Mouse (Mus musculus): Measurements from ENCODE around the gene Bbip1. TPM values are rescaled to one million over a fixed set of nuclear protein-coding genes. Genes with fewer than 3 reads are reported as not detected.

Gene Bbip1
- total and polyA plus RNA-seq, 2 experiments from 2014 or later, result 138 to 196 TPM

- Histone ChIP-seq H3K4me2 (ENCODE audit: low read depth) (peak overlapping the region; percentile 50), H3K9ac (peak overlapping the region; percentile 83), H3K4me1 (ENCODE audit: insufficient read depth) (peaks cover 13% of the 10 kb centered on the region), H3K9me3 (ENCODE audit: low read length) (no peaks in the 10 kb centered on the region), H3K27me3 (ENCODE audit: insufficient read depth, low read length) (no peaks in the 10 kb centered on the region), H3K4me3 (ENCODE audit: low read depth, low read length) (peak overlapping the region; percentile 65), H3K27ac (ENCODE audit: low read depth, low read length) (peak overlapping the region; percentile 91), H3K36me3 (ENCODE audit: insufficient read depth) (no peaks in the 10 kb centered on the region)
- DNase-seq (no peak), ATAC-seq (peak; percentile 49)
- WGBS, result 0% methylated on average over 28 of the region's 47 CpGs
- TF ChIP-seq CTCF (IDR thresholded peaks at IDR 0.05; ENCODE audit: low read depth), result no peak
These were observed 351 bp upstream of the Bbip1 start for GRCm38 (mm10) chr19:53944786-53945169.

GRCm38 (mm10) chr19:53942342-53942741 lies 2.1 kb downstream of the Bbip1 start:
- no peak for DNase-seq
- Histone ChIP-seq H3K27ac (ENCODE audit: low read depth, low read length) (no peak overlapping the region), H3K9me3 (ENCODE audit: low read length) (no peaks in the 10 kb centered on the region), H3K27me3 (ENCODE audit: insufficient read depth, low read length) (no peaks in the 10 kb centered on the region), H3K4me3 (ENCODE audit: low read depth, low read length) (no peak overlapping the region), H3K4me1 (ENCODE audit: insufficient read depth) (peaks cover 12% of the 10 kb centered on the region), H3K9ac (no peak overlapping the region), H3K4me2 (ENCODE audit: low read depth) (no peak overlapping the region), H3K36me3 (ENCODE audit: insufficient read depth) (peaks cover 9% of the 10 kb centered on the region)
- no peak for TF ChIP-seq CTCF (IDR thresholded peaks at IDR 0.05; ENCODE audit: low read depth)
- 93% methylated on average over 2 of the region's 2 CpGs for WGBS
- ATAC-seq, result no peak

- Histone ChIP-seq H3K4me1 (ENCODE audit: insufficient read depth) (peaks cover 6% of the 10 kb centered on the region), H3K27ac (ENCODE audit: low read depth, low read length) (no peak overlapping the region), H3K9me3 (ENCODE audit: low read length) (no peaks in the 10 kb centered on the region), H3K4me2 (ENCODE audit: low read depth) (no peak overlapping the region), H3K4me3 (ENCODE audit: low read depth, low read length) (no peak overlapping the region), H3K27me3 (ENCODE audit: insufficient read depth, low read length) (no peaks in the 10 kb centered on the region), H3K9ac (no peak overlapping the region), H3K36me3 (ENCODE audit: insufficient read depth) (peaks cover 15% of the 10 kb centered on the region)
- DNase-seq (no peak), ATAC-seq (no peak)
- TF ChIP-seq CTCF (IDR thresholded peaks at IDR 0.05; ENCODE audit: low read depth), result no peak
- WGBS, result 72% methylated on average over 4 of the region's 4 CpGs
These were observed 3.3 kb downstream of the Bbip1 start for GRCm38 (mm10) chr19:53941139-53941538.

GRCm38 (mm10) chr19:53939467-53939866 lies 5.0 kb downstream of the Bbip1 start:
- Histone ChIP-seq H3K4me2 (ENCODE audit: low read depth) (no peak overlapping the region), H3K27me3 (ENCODE audit: insufficient read depth, low read length) (no peaks in the 10 kb centered on the region), H3K9me3 (ENCODE audit: low read length) (no peaks in the 10 kb centered on the region), H3K9ac (no peak overlapping the region), H3K4me3 (ENCODE audit: low read depth, low read length) (no peak overlapping the region), H3K4me1 (ENCODE audit: insufficient read depth) (0 out of 2 replicates have a peak, but pooled peaks cover 4% of the 10 kb centered on the region), H3K36me3 (ENCODE audit: insufficient read depth) (peaks cover 15% of the 10 kb centered on the region), H3K27ac (ENCODE audit: low read depth, low read length) (no peak overlapping the region)
- no peak for TF ChIP-seq CTCF (IDR thresholded peaks at IDR 0.05; ENCODE audit: low read depth)
- no peak for DNase-seq
- WGBS, result 88% methylated on average over 4 of the region's 4 CpGs
- no peak for ATAC-seq

- H3K4me3 ChIP-seq (ENCODE audit: low read depth, low read length), result no peak overlapping the region
- TF ChIP-seq CTCF (IDR thresholded peaks at IDR 0.05; ENCODE audit: low read depth), result no peak
- no peaks in the 10 kb centered on the region for H3K4me1 ChIP-seq (ENCODE audit: insufficient read depth)
- H3K27me3 ChIP-seq (ENCODE audit: insufficient read depth, low read length), result no peaks in the 10 kb centered on the region
- no peak overlapping the region for H3K4me2 ChIP-seq (ENCODE audit: low read depth)
- DNase-seq (no peak), ATAC-seq (no peak)
- H3K36me3 ChIP-seq (ENCODE audit: insufficient read depth), result peaks cover 50% of the 10 kb centered on the region
- H3K9ac ChIP-seq, result no peak overlapping the region
- no peak overlapping the region for H3K27ac ChIP-seq (ENCODE audit: low read depth, low read length)
- H3K9me3 ChIP-seq (ENCODE audit: low read length), result no peaks in the 10 kb centered on the region
These were observed 10.4 kb downstream of the Bbip1 start for GRCm38 (mm10) chr19:53934046-53934445.

- ATAC-seq (no peak), DNase-seq (no peak)
- TF ChIP-seq CTCF (IDR thresholded peaks at IDR 0.05; ENCODE audit: low read depth), result no peak
- Histone ChIP-seq H3K9ac (no peak overlapping the region), H3K4me3 (ENCODE audit: low read depth, low read length) (no peak overlapping the region), H3K36me3 (ENCODE audit: insufficient read depth) (peaks cover 50% of the 10 kb centered on the region), H3K27ac (ENCODE audit: low read depth, low read length) (no peak overlapping the region), H3K4me1 (ENCODE audit: insufficient read depth) (no peaks in the 10 kb centered on the region), H3K4me2 (ENCODE audit: low read depth) (no peak overlapping the region), H3K9me3 (ENCODE audit: low read length) (no peaks in the 10 kb centered on the region), H3K27me3 (ENCODE audit: insufficient read depth, low read length) (no peaks in the 10 kb centered on the region)
These were observed 11.4 kb downstream of the Bbip1 start for GRCm38 (mm10) chr19:53933050-53933449.

GRCm38 (mm10) chr19:53929218-53929617 lies 15.2 kb downstream of the Bbip1 start:
- WGBS, result 84% methylated on average over 3 of the region's 3 CpGs
- Histone ChIP-seq H3K9me3 (ENCODE audit: low read length) (no peaks in the 10 kb centered on the region), H3K9ac (no peak overlapping the region), H3K27ac (ENCODE audit: low read depth, low read length) (no peak overlapping the region), H3K4me3 (ENCODE audit: low read depth, low read length) (no peak overlapping the region), H3K4me2 (ENCODE audit: low read depth) (no peak overlapping the region), H3K27me3 (ENCODE audit: insufficient read depth, low read length) (no peaks in the 10 kb centered on the region), H3K4me1 (ENCODE audit: insufficient read depth) (no peaks in the 10 kb centered on the region), H3K36me3 (ENCODE audit: insufficient read depth) (peaks cover 50% of the 10 kb centered on the region)
- DNase-seq (no peak), ATAC-seq (no peak)
- TF ChIP-seq CTCF (IDR thresholded peaks at IDR 0.05; ENCODE audit: low read depth), result no peak

GRCm38 (mm10) chr19:53926705-53927104 lies 17.7 kb downstream of the Bbip1 start:
- no peaks in the 10 kb centered on the region for H3K4me1 ChIP-seq (ENCODE audit: insufficient read depth)
- H3K27ac ChIP-seq (ENCODE audit: low read depth, low read length), result no peak overlapping the region
- no peak overlapping the region for H3K4me3 ChIP-seq (ENCODE audit: low read depth, low read length)
- ATAC-seq, result no peak
- H3K36me3 ChIP-seq (ENCODE audit: insufficient read depth), result peaks cover 37% of the 10 kb centered on the region
- no peak for DNase-seq
- 96% methylated on average over 1 of the region's 1 CpGs for WGBS
- no peak overlapping the region for H3K4me2 ChIP-seq (ENCODE audit: low read depth)
- no peaks in the 10 kb centered on the region for H3K27me3 ChIP-seq (ENCODE audit: insufficient read depth, low read length)
- no peaks in the 10 kb centered on the region for H3K9me3 ChIP-seq (ENCODE audit: low read length)
- H3K9ac ChIP-seq, result no peak overlapping the region
- TF ChIP-seq CTCF (IDR thresholded peaks at IDR 0.05; ENCODE audit: low read depth), result no peak
